Mouse (Mus musculus): ENCODE measurements around the gene Ddost. TPM values are rescaled to one million over a fixed set of nuclear protein-coding genes. Genes with fewer than 3 reads are reported as not detected.

The Ddost gene
- total and polyA plus RNA-seq, 2 experiments from 2014 or later = 184 to 212 TPM

GRCm38 (mm10) chr4:138272011-138272997 lies 32.2 kb upstream of the Ddost start:
- Histone ChIP-seq H3K9me3 (ENCODE audit: low read length) (no peaks in the 10 kb centered on the region), H3K4me2 (ENCODE audit: low read depth) (no peak overlapping the region), H3K36me3 (ENCODE audit: insufficient read depth) (no peaks in the 10 kb centered on the region), H3K4me3 (ENCODE audit: low read depth, low read length) (no peak overlapping the region), H3K27me3 (ENCODE audit: insufficient read depth, low read length) (no peaks in the 10 kb centered on the region), H3K9ac (no peak overlapping the region), H3K27ac (ENCODE audit: low read depth, low read length) (no peak overlapping the region; the same call in 1 of the 2 replicates), H3K4me1 (ENCODE audit: insufficient read depth) (peaks cover 6% of the 10 kb centered on the region; the same call in 1 of the 2 replicates)
- 59% methylated on average over 14 of the region's 14 CpGs for WGBS
- ATAC-seq (peak; percentile 63), DNase-seq (peak; percentile 62)
- no peak for TF ChIP-seq CTCF (IDR thresholded peaks at IDR 0.05; ENCODE audit: low read depth)

GRCm38 (mm10) chr4:138278346-138278745 lies 26.2 kb upstream of the Ddost start:
- no peak for TF ChIP-seq CTCF (IDR thresholded peaks at IDR 0.05; ENCODE audit: low read depth)
- no peak overlapping the region for H3K4me2 ChIP-seq (ENCODE audit: low read depth)
- DNase-seq (no peak), ATAC-seq (no peak)
- H3K9ac ChIP-seq = no peak overlapping the region
- H3K27ac ChIP-seq (ENCODE audit: low read depth, low read length) = no peak overlapping the region
- no peaks in the 10 kb centered on the region for H3K4me1 ChIP-seq (ENCODE audit: insufficient read depth)
- no peaks in the 10 kb centered on the region for H3K9me3 ChIP-seq (ENCODE audit: low read length)
- H3K36me3 ChIP-seq (ENCODE audit: insufficient read depth) = no peaks in the 10 kb centered on the region
- H3K27me3 ChIP-seq (ENCODE audit: insufficient read depth, low read length) = no peaks in the 10 kb centered on the region
- H3K4me3 ChIP-seq (ENCODE audit: low read depth, low read length) = no peak overlapping the region
- WGBS = 69% methylated on average over 7 of the region's 7 CpGs

- Histone ChIP-seq H3K9ac (no peak overlapping the region), H3K9me3 (ENCODE audit: low read length) (no peaks in the 10 kb centered on the region), H3K27me3 (ENCODE audit: insufficient read depth, low read length) (no peaks in the 10 kb centered on the region), H3K4me2 (ENCODE audit: low read depth) (no peak overlapping the region), H3K36me3 (ENCODE audit: insufficient read depth) (no peaks in the 10 kb centered on the region), H3K4me1 (ENCODE audit: insufficient read depth) (no peaks in the 10 kb centered on the region), H3K27ac (ENCODE audit: low read depth, low read length) (no peak overlapping the region), H3K4me3 (ENCODE audit: low read depth, low read length) (no peak overlapping the region)
- WGBS = 27% methylated on average over 4 of the region's 4 CpGs
- ATAC-seq (peak; percentile 90), DNase-seq (peak; percentile 83)
- peak; percentile 100 for TF ChIP-seq CTCF (IDR thresholded peaks at IDR 0.05; ENCODE audit: low read depth)
Observed at GRCm38 (mm10) chr4:138282834-138283233, 21.7 kb upstream of the Ddost start.

- WGBS = 89% methylated on average over 12 of the region's 12 CpGs
- H3K4me2 ChIP-seq (ENCODE audit: low read depth) = no peak overlapping the region
- ATAC-seq (no peak), DNase-seq (no peak)
- no peak for TF ChIP-seq CTCF (IDR thresholded peaks at IDR 0.05; ENCODE audit: low read depth)
- H3K9me3 ChIP-seq (ENCODE audit: low read length) = no peaks in the 10 kb centered on the region
- H3K36me3 ChIP-seq (ENCODE audit: insufficient read depth) = no peaks in the 10 kb centered on the region
- no peak overlapping the region for H3K4me3 ChIP-seq (ENCODE audit: low read depth, low read length)
- H3K27ac ChIP-seq (ENCODE audit: low read depth, low read length) = no peak overlapping the region
- no peaks in the 10 kb centered on the region for H3K4me1 ChIP-seq (ENCODE audit: insufficient read depth)
- H3K27me3 ChIP-seq (ENCODE audit: insufficient read depth, low read length) = no peaks in the 10 kb centered on the region
- H3K9ac ChIP-seq = no peak overlapping the region
Observed at GRCm38 (mm10) chr4:138286411-138286810, 18.1 kb upstream of the Ddost start.

GRCm38 (mm10) chr4:138288691-138289090 lies 15.8 kb upstream of the Ddost start:
- TF ChIP-seq CTCF (IDR thresholded peaks at IDR 0.05; ENCODE audit: low read depth) = no peak
- no peak overlapping the region for H3K27ac ChIP-seq (ENCODE audit: low read depth, low read length)
- DNase-seq = no peak
- no peak overlapping the region for H3K9ac ChIP-seq
- H3K36me3 ChIP-seq (ENCODE audit: insufficient read depth) = no peaks in the 10 kb centered on the region
- no peaks in the 10 kb centered on the region for H3K9me3 ChIP-seq (ENCODE audit: low read length)
- 89% methylated on average over 7 of the region's 7 CpGs for WGBS
- H3K27me3 ChIP-seq (ENCODE audit: insufficient read depth, low read length) = no peaks in the 10 kb centered on the region
- no peak overlapping the region for H3K4me3 ChIP-seq (ENCODE audit: low read depth, low read length)
- no peak overlapping the region for H3K4me2 ChIP-seq (ENCODE audit: low read depth)
- ATAC-seq = no peak
- H3K4me1 ChIP-seq (ENCODE audit: insufficient read depth) = no peaks in the 10 kb centered on the region

GRCm38 (mm10) chr4:138292028-138292427 lies 12.5 kb upstream of the Ddost start:
- no peak overlapping the region for H3K27ac ChIP-seq (ENCODE audit: low read depth, low read length)
- 89% methylated on average over 13 of the region's 13 CpGs for WGBS
- H3K4me3 ChIP-seq (ENCODE audit: low read depth, low read length) = no peak overlapping the region
- no peaks in the 10 kb centered on the region for H3K36me3 ChIP-seq (ENCODE audit: insufficient read depth)
- H3K9ac ChIP-seq = no peak overlapping the region
- H3K9me3 ChIP-seq (ENCODE audit: low read length) = no peaks in the 10 kb centered on the region
- no peak for TF ChIP-seq CTCF (IDR thresholded peaks at IDR 0.05; ENCODE audit: low read depth)
- no peak for DNase-seq
- H3K4me1 ChIP-seq (ENCODE audit: insufficient read depth) = no peaks in the 10 kb centered on the region; the same call in 1 of the 2 replicates
- no peaks in the 10 kb centered on the region for H3K27me3 ChIP-seq (ENCODE audit: insufficient read depth, low read length)
- ATAC-seq = no peak
- no peak overlapping the region for H3K4me2 ChIP-seq (ENCODE audit: low read depth)

GRCm38 (mm10) chr4:138293261-138293948 lies 11.1 kb upstream of the Ddost start:
- H3K4me1 ChIP-seq (ENCODE audit: insufficient read depth) = no peaks in the 10 kb centered on the region; the same call in 1 of the 2 replicates
- TF ChIP-seq CTCF (IDR thresholded peaks at IDR 0.05; ENCODE audit: low read depth) = no peak
- WGBS = 64% methylated on average over 18 of the region's 18 CpGs
- H3K27ac ChIP-seq (ENCODE audit: low read depth, low read length) = peak overlapping the region; percentile 78
- H3K4me3 ChIP-seq (ENCODE audit: low read depth, low read length) = no peak overlapping the region
- DNase-seq (peak; percentile 66), ATAC-seq (peak; percentile 94)
- H3K9me3 ChIP-seq (ENCODE audit: low read length) = no peaks in the 10 kb centered on the region
- H3K27me3 ChIP-seq (ENCODE audit: insufficient read depth, low read length) = no peaks in the 10 kb centered on the region
- no peak overlapping the region for H3K4me2 ChIP-seq (ENCODE audit: low read depth)
- H3K9ac ChIP-seq = no peak overlapping the region
- H3K36me3 ChIP-seq (ENCODE audit: insufficient read depth) = no peaks in the 10 kb centered on the region

All from forebrain, postnatal 0 days (tissue).